Mouse (Mus musculus) left cerebral cortex, postnatal 10 days (tissue): ENCODE data around the gene Gucy2g. TPM values are rescaled to one million over a fixed set of nuclear protein-coding genes. Genes with fewer than 3 reads are reported as not detected.
A peak's percentile ranks its signal among the peaks of the same experiment; 100 is the strongest.

ENCODE experiments used
- DNase-seq, 2 experiments: peaks; one replicate each; pipeline ENCODE4 v3.0.0; 2021 to 2022; ENCODE audit warnings: low spot score in 2 of 2, mixed read lengths in 1 of 2; ENCODE audit errors: extremely low spot score in 1 of 2
- intact Hi-C: fragments of 180-260 bp; cut with DNase I; formaldehyde crosslinking; loops from one replicate; pipeline ENCODE4 v1.15.1; 2025
- total RNA-seq, 2 experiments: library from RNA; stranded (reverse); gene quantifications; 2 replicates each; pipeline ENCODE4 v1.2.3; 2021

Gucy2g gene
- total RNA-seq, 2 experiments from 2014 or later, result 2.4 to 2.7 TPM

DNA sequence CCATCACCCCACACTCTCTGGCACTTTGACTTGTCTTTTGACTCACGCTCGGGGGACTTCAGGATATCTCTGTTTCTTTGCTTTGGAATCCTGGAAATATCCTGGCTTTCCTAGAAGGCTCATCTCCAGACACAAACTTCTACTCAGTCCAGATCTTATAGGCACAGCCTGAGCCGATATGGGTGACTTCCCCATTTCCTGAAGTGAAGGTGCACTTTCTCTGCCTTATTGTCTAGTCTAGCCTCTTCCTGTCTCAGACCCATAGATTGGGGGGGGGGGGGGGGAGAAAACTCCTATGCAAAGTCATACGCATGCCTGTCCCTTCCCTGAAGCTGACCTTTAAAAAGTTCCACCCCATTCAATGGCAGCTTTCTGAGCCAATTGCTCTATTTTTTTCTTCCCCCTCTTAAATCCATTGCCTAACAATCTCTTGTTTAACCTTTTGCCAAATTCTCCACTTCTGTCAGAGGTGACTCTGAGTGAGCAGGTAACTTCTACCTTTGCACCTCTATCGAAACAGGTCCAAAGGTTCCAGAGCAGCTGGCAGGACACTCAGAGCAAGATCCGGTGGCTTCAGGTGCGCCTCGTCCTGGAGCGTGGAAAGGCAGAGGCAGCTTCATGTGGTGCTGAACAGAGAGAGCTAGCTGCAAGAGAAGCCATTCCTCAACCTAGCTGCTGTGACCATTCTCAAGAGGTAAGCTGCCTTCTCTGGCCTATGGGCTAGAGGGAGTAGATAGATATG lies 10.5 kb upstream of the Gucy2g start, which contains the start of gene Acsl5:
TSS of gene Acsl5 (plus strand) at position 556 of the 742 bp plus-strand sequence.
- DNase-seq, result no peak

DNA sequence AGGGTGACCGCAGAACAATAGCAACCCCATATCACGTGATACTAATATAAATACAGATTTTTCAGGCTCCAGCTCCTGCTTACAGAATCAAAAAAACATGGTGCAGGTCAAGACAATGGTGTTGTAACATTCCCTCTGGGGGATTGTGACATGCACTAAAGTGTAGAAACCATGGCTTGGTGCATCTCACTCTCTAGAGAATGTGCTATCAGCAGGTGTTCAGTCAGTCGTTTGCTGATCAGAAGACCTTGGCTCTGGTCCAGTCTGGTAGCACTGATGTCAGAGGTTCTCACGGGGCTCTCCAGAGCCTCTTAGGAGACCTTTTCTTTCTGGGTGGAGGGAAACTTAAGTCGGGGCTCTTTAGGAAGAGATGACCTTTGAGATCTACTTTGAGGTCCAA lies 9.4 kb upstream of the Gucy2g start:
- DNase-seq, result no peak
- intact Hi-C loops, result no loop called here

More for the DNA sequence above, 10.5 kb upstream of the Gucy2g start, which contains the start of gene Acsl5:
- intact Hi-C loops, result no loop called here

DNA sequence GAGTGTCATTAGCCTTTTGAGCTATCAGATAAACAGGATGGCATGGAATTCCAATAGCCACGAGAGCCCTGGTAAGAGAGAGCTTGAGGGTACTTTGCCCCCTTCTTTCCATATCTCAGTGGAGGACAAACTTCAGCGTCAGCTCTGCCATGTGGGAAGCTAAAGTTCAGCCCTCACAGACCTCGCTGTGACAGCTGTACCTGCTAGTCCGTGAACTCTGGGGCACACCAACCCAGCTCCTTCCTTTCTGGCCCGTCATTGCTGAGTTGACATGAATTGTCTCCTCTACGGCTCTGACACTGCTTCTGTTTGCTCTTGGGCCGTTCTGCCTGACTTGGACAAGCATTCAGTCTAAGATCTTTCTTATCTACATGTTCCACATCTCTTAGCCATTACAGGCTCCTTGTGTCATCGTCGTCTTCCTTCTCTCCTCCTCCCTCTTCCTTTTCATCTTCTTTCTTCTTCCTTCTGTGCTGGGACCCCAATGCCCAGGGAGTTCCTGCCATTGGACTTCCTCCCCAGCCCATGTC lies 7.0 kb upstream of the Gucy2g start:
- intact Hi-C loops, result no loop called here

DNA sequence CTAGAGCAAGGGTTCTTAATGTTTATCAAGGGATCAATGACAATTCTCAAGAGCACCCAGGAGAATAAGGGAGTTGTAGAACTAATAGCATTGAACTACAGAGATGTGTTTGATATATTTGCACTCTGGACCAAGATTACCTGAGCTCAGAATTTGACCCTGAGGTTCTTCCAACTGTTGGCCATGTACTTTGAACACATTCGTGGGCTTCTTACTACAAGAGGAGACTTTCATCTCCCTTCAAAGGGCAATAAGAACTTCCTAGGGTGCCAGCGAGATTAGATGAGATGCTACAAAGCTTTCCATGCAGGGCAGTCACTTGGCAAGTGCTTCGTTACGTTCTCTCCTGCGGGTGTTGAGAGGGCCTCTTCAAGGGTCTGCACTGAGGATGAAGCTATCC lies 6.5 kb upstream of the Gucy2g start:
- intact Hi-C loops, result no loop called here
- no peak for DNase-seq

More for the DNA sequence above, 7.0 kb upstream of the Gucy2g start:
- DNase-seq, result no peak

DNA sequence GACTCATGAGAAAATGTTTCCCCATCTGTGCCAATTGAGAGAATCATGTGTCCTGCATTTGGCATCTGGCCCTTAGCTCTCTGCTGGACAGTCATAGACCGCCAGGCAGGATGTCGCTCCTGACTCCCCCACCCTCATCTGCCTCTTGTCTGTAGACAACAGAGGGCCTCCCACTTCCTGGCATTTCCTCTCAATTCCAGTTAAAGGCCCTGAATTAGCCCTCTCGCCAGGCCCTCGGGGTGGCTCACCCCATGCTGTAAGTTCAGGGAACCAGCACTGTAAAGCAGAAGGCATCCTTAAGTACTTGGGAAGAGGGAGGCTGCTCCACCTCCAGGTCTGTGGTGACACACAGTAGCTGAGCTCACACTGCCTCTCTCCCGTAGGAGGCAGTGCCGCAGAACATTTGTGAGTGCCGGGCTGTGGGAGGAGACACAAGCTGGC lies 3.8 kb upstream of the Gucy2g start:
- peak in 1 of 2 experiments; percentile 82 for DNase-seq
- intact Hi-C loops, result no loop called here

DNA sequence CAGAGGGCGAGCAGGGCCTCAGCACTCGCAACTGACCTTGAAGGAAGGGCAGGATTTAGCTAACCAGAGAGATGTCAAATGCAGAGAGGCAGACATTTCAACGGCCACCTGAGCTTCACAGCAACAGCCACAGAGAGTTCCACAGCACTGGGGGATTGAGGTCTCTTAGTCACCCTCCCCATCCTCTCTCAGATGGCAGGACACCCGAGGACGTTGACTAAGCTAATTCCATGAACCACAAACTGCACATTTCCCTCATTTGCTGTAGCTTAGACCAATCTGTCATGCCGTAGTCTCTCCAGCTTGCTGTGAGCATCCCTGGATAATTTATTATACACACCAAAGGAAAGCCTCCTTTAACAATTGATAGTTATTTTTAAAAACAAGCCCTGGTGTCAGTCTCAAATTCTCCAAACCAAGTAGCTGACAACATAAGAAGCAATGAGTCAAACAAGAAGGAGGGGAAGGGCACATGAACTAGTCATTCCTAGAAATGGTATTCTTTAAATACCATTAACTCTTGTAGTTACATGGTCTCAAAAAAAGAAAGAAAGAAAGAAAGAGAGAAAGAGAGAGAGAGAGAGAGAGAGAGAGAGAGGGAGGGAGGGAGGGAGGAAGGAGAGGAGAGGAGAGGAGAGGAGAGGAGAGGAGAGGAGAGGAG lies 1.1 kb downstream of the Gucy2g start:
- intact Hi-C loops, result no loop called here
- no peak for DNase-seq

DNA sequence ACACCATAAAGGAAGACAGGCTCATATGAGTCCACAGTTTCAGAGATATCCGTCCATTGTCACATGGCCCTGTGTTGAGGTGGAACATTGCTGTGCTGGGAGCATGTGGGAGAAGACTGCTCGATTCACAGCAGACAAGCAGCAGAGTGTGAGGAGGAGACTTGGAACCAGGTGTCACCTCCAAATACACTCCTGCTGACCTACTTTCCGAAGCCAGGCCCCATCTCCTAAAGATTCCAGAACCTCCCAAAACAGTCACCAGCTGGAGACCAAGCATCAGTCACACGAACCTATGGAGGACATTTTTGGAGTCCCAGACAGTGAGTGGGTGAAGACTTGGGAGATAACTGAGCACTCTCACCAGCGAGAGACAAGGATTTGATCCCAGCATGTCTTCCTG lies 4.5 kb downstream of the Gucy2g start:
- no peak for DNase-seq
- intact Hi-C loops, result no loop called here

DNA sequence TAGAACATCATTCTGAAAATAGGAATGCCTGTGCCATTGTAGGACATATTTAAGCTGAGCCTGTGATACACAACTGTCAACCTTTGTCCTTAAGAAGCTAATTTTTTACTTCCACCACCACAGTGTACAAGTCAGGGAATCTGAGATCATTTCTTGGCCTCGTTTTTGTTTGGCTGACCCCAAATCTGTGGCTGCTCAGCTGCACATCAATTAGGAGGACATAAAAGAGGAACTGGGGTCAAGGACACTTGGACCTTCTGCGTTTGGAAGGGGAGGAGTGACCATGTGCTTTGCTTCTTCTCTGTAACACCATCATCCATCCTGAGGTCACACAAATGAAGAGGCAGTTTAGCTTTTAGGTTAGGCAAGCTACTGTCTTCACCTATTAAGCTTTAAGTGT lies 5.0 kb downstream of the Gucy2g start:
- DNase-seq, result no peak
- intact Hi-C loops, result no loop called here

DNA sequence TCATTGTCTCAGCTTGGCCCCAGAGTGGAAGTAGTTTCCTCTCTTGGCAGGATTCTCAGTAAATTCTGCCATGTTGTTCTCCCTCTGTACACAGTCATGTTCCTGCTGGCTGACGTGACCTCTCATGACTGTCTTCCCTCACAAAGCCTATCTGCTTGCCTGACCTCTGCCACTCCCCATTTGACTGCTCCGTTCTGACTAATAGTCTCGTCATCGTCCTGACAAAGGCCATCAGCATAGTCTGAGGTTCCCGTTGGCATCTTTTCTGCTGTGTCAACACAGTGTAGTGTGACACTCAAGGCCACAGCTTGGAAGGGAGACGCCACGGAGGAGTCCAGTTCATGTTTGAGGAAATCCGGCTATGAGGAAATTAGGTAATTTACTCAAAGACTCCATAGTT lies 8.9 kb downstream of the Gucy2g start:
- intact Hi-C loops, result no loop called here

DNA sequence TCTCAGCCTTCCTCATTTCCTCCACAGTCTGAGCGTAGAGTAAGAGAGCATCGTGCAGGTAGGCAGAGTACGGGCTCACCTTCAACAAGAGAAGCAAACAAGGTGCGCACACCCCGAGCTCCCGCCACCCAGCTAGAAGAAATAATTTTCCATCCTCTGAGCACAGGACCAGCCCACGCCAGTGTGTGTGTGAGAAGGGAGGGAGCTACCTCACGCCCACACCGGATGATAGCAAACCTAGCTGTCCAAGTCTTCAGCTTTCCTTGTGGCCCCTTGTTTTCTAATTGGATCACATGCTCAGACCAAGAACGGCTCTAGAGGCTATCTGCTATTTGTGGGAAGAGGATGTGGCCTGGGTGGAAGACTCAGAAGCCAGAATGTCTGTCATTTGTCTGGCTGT lies 10.0 kb downstream of the Gucy2g start:
- DNase-seq, result no peak
- intact Hi-C loops, result no loop called here

More for the DNA sequence above, 8.9 kb downstream of the Gucy2g start:
- no peak for DNase-seq

DNA sequence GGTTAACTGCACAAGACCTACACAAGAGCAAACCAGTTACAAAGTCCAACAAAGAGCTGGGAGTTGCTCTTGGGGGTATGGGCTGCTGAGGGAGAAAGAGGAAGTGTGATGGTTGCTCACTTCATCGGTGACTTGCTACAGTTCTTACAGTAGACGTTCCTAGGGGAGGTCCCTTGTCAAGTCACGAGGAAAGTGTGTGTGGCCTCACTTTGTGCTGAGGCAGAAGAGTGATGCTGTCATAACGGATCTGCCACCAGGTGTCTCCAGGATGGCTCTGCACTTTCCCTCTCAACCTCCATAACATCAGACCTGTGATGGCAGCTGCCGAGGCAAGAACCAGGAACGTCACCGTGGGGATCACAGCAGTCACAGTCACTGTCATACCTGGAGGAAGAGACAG lies 13.9 kb downstream of the Gucy2g start:
- no peak for DNase-seq
- intact Hi-C loops, result no loop called here

DNA sequence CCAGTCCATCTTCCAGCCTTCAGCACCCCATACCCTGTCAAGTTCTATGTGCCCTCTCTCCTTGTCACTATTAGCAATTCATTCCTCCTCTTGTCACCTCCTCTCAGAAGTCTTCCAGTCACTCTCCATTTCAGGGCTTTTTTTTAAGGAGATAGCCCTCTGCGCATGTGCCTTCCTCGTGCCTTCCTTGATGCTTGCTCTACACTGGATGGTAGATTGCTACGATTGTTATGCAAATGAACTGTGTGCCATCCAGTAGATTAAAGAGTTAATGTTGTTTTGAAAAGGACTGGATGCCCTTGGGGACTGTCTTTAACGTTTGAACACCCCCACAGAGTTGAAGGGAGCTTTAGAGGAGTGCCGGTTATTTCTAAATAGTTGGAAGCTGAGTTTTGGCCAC lies 14.4 kb downstream of the Gucy2g start:
- intact Hi-C loops, result no loop called here
- DNase-seq, result no peak

DNA sequence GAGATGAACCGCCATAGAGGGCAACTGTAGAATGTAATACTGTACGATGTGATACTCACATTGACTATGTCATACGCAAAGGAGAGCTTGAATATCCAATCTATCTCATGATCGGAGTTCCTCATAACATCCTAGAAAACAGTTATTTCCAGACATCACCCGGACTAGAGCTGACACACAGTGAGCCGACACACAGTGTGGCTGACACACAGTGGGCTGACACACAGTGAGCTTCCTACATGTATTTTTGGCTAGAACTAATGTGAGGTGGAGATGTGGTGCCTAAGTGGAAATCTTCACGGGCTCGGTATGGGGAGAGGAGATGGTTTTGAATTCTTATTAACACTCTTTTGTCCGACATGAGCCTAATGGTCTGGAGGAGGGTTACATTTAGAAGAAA lies 18.8 kb downstream of the Gucy2g start:
- no peak for DNase-seq
- intact Hi-C loops, result no loop called here

DNA sequence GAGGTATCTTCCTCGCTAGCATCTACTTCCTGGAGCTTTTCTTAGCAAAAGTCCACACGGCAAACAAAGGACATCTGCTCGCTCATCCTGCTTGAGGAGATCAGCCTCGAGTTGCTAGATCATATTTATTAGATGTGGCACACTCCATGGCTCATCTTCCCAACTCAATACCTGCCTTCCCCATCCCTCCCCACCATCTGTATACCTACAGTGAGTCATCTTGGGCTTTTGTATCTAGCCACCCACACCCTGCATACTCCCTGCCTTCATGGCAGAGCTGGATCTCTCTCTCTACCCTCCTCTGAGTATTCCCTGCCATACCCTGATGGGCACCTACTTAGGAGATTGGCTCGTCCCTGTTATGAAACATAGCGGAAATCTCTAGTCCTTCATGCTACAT lies 19.8 kb downstream of the Gucy2g start:
- no peak for DNase-seq
- intact Hi-C loops, result no loop called here

DNA sequence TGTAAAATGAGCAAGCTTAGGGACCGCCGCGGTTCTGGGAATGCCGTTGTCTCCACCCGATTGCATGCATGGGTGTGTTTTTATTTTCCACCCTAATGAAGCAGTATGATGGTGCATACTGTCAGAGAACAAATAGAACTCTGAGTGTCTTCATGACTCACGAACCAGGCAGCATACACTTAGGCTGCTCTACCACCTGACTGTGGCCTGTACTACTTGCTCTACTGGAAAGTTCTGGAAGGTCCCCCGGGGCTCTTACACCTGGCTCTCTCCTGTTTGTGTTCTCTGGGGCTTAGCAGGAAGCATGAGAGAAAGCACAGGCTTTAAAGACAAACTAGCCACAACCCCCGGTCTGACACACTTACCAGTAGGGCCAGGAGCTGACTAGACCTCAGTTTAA lies 21.7 kb downstream of the Gucy2g start:
- intact Hi-C loops, result loop anchor here (2.0 kb wide), 1 partner anchor 85 kb away; no protein-coding TSS in a partner anchor
- DNase-seq, result no peak

DNA sequence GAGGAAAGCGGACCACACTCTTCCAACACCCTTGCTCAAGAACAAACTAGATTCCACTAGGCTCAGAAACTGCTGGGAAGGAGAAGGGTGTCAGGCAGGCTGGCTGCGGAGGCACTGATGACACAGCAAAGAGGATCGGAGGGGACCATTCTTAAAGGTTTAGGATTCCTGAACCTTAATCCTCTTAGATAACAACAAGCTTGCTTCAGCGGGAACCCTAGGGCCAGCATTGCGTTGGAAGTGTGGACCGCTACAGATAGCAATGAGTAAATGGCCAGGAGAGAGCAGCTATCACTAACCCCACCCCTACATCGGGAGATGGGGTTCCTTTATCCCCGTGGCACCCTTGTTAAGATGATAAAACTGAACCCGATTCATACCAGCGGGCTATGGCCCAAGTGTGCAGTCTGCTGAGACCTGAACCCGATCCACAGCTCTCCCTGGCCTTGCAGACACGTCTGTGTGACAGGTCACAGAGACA lies 22.3 kb downstream of the Gucy2g start:
- no peak for DNase-seq
- intact Hi-C loops, result loop anchor here (2.0 kb wide), 1 partner anchor 86 kb away; no protein-coding TSS in a partner anchor

DNA sequence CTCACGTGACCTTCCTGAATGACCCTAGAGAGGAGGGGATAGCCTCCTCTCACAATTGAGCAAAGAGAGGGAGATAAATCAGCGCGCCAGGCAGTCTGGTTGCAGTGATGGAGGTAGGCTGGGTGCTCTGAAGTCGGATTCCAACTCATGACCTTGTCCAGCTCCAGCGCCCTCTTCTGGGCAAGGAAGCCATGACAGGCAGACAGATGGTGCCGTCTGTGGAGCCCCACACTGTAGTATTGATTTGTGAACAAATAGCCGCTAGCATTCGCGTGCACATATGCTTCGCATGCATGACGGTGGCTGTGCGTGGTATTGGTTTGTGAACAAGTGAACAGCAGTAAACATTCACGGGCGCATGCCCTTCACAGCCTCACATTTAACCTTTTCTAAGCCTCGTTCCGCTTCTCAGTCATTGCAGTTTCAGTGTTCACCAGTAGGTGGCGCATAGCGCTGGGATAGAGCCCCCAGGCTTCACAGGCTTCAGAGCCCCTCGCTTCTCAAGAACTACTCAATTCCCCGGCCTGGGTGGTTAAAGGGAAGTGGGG lies 22.8 kb downstream of the Gucy2g start:
- peak; percentile 83 to 87 for DNase-seq
- intact Hi-C loops, result loop anchor here (2.0 kb wide), 1 partner anchor 87 kb away; no protein-coding TSS in a partner anchor

DNA sequence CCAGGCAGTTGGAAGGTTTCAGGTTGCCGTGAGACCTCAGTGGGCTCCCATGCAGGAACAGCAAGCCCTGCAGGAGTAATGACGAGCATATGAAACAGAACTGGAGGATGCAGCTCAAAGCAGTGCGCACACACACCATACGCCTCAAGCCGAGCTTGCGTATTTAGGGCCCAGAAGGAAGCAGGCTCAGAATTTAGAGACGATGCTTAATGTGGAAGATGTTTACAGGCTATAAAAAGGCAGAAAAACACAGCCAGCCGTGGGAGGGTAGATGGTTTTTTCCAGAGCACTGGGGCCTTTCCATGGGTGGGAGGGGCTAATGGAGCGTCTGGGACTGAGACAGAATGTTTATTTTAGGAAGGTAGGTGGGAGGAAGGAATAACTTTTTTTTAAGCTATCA lies 23.7 kb downstream of the Gucy2g start:
- DNase-seq, result peak; percentile 65 to 77
- intact Hi-C loops, result no loop called here

DNA sequence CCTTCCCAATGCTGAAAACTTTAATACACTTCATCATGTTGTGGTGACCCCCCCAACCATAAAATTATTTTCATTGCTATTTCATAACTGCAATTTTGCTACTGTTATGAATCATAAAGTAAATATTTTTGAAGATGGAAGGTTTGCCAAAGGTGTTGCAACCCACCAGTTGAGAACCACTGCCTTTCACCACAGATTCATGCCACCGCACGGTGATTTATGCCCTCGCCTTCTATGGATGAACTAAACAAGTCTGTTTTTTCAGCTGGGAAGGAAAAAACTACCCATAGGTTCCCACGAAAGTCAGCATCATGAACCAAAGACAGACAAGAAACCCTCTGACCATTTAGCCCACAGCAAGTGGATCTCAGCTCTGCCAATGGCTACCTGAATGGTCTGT lies 24.2 kb downstream of the Gucy2g start:
- no peak for DNase-seq
- intact Hi-C loops, result no loop called here
